Mouse (Mus musculus): ENCODE measurements around the gene Tmem95.

- TF ChIP-seq CTCF (IDR thresholded peaks at IDR 0.05; ENCODE audit: low read depth) (no peak), EP300 (optimal IDR thresholded peaks at IDR 0.05) (no peak)
These were observed 30.8 kb upstream of the Tmem95 start for GRCm38 (mm10) chr11:69908645-69909044.
